Mouse (Mus musculus): ENCODE measurements around the gene Ttc41.
A peak's percentile ranks its signal among the peaks of the same experiment; 100 is the strongest.

Gene Ttc41

DNA sequence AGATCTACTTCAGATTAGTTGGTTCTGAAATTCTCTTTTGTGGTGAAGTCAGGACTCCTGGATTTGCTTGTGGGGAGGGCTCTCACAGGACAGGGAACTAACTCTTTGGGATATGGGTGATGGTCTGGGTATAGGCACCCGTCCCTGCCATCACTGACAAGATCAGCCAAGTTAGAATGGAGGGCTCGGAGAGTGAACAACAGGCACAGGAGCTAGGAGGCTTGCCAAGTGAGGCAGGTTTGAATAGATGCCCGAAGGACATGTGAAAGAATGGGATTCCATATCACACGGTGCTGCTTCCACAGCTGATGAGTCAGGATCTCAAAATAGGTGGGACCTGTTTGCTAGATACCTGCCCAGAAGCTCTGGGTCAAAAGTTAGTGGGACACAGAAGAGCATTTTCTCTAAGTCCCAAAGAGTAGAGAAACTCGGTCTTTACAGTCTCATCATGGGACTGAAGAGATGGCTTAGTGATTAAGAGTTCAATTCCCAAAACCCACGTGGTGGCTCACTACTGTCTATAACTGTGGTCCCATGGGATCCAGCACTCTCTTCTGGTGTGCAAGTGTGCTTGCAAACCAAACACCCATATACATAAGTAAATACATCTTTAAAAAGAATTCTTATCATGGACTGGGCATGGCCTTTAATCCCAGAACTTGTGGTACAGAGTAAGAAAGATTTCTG is 50.3 kb downstream of the Ttc41 start:
- DNase-seq (ENCODE audit: low spot score in 2 of 2), result no peak

DNA sequence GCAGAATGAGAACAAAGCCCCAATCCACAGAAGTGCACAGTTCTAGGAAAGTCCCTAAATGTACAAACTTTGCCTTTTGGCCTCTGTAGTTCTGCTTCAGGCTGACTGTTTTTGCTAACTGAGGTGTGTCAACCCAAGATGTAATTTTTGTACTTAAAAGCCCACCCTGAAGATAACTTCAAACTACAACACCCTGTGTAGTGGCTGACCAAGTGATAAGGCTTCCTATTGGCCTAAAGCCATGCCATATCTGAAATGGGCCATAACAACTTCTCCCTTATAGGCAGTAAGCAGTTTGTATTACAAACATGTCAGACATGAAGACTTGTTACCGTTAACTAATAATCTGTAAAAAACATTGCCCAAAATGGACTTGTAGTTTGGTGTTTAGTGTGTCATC is 52.1 kb downstream of the Ttc41 start:
- DNase-seq (ENCODE audit: low spot score in 2 of 2), result no peak

DNA sequence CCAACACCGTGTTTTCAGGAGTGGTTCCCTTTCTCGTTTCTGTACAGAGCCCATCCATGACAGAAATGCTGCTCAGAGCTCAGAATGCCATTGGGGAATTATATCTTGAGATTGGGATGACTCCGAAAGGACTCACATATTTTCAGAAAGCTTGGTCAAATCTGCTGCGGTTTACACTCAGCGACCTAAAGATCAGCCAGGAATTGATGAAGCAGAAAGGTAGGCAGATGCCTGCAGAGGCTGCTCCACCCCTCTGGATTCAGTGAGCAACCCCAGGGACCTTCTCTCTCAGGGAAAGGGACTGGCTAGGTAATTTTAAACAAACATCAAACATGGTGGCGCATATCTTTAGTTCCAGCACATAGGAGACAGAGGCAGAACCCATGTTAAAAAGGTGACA is 52.6 kb downstream of the Ttc41 start:
- DNase-seq (ENCODE audit: low spot score in 2 of 2), result no peak

DNA sequence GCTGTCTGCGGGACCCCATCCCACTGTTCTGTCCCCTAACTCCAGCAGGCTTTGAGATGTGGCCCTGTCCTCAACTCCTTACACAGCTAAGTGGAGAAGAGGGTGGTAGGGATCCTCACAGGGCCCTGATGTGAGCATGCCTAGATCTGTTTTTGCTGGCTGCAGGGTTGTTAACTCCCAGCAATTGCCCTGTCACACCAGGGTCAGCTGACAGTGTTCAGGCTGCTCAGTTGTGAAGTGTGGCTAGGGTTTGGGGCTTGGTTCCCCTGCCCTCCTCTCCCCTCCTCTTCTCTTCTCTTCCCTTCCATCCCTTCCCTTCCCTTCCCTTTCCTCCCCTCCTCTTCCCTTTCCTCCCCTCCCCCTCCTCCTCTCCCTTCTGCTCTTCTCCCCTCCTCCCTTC is 55.6 kb downstream of the Ttc41 start:
- DNase-seq (ENCODE audit: low spot score in 2 of 2), result no peak

DNA sequence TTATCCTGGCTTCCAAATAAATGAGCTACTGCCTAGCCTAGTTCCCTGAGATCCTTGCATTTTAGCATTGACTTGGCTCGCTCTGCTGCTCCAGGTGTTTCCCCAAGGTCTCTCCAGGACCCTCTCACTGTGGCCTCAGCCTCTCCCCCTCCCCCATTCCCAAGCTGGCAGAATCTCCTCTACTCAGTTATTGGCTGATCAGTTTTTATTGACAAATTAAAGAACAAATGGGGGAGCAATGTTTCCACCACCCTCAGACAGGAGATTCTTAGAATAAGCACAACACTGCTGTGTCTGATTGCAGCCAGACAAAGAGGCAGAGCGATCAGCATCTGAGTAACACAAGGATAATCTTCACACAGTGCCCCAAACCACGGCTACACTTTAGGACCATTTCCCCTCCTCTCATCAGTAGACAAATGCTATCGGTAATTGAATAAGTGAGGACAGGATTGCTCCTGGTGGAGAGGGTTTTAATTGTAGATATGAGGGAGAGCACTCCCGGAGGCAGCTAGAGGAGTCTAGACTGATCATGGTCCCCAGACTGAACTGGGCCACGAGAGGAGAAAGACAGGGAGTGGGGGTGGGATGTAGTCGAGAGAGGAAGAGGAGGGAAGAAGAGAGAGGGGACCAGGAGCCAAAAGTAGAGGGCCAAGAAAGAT is 56.2 kb downstream of the Ttc41 start:
- DNase-seq (ENCODE audit: low spot score in 2 of 2), result no peak

DNA sequence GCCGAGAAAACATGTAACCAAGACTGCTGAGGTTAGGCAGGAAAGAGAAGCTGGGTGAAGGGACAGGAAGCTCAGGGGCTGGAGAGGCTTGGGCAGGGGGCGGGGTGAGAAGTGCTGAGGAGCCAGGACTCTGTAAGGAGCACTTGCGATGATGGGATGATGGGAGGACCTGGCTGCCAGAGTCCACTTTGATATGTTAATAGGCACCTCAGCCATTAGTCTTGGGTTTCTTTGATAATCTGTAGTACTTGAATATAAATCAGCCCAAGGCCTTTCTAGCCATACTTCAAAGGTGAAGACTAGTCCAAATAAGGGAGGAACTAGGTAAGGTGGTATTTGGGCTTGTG is 56.7 kb downstream of the Ttc41 start:
- no peak for DNase-seq (ENCODE audit: low spot score in 2 of 2)

DNA sequence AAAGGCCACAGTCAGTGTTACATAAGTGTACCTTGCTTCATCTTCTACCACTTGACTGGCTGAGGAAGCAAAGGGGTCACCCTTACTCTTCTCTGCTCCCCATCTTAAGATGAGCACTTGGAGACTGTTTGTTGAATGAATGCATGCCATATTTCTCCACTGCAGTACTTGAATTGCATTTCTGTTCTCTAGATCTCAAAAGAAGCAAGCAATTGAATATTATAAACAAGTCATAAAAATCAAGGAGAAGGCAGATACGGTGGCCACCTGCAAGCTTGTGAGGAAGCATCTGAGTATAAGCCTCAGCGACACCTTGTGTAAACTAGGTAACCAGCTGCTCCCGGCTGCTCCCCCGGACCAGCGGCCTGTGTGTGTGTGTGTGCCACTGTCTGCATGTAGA is 58.1 kb downstream of the Ttc41 start, which contains the start of gene Gm49358:
Gm49358 (plus strand) TSS at position 301 of the 400 bp plus-strand sequence.
- DNase-seq (ENCODE audit: low spot score in 2 of 2), result no peak

DNA sequence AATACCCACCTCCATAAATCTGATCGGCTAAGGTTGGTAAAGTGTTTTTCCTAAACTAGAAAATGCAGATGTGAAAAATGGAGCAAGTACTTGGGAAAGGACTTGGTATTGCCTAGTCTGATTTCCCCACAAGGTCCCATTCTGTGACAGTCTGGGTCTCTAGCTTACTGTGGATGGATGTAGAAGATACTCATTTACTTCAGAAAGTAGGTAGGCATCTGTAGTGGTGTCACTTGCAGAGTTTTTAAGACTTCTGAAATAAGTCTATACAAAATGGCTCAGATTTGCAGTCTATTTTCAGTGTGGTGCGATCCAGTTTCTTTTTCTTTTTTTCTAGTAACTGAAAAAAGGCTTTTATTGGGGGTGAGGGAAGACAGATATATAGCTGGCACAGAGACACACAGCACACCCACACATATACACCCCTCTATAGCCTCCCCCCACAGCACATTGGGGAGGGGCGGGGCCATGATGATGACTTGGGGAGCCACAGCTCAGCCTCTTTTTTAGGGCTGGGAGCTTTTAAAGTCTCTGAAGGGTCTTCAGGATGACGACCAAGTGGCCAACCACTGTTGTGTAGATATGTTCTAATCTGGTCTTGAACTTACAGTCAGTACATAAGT is 59.8 kb downstream of the Ttc41 start:
- no peak for DNase-seq (ENCODE audit: low spot score in 2 of 2)

DNA sequence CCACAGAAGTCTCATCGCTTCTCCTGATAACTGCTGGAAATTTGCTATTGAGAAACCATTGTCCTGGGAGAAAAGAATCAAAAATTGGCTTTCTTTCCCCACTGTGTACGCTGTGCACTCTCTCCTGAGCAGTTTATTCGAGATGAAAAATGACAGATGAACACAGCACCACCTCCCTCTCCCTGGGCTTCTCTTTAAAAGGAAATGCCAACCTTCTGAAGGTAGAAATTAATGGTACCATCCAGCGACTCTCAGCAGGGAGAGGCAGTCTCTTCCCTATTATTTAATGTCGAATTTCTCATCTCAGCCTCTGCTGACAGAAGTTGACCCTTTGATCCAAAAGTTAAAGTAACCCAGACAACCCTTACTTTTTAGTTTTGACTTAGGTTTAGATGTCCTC is 63.6 kb downstream of the Ttc41 start:
- no peak for DNase-seq (ENCODE audit: low spot score in 2 of 2)

DNA sequence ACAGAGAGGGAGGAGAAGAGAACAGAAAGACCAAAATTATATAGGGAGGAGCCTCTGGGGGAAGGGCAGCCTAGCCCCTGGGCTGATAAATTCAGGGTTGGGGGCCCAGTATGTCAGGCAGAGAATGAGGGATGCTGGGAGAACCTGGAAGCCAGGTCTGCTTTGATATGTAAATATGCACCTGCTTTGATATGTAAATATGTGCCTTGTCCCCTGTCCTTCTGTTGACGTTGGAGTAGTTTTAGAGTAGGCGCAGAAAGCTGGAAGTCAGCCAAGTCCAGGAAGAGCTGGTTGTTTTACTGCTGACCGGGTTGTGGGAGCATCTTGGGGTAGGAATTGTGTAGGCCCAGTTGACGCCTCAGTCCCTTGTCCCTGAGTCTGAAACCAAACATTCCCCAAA is 64.2 kb downstream of the Ttc41 start:
- DNase-seq (ENCODE audit: low spot score in 2 of 2), result no peak

DNA sequence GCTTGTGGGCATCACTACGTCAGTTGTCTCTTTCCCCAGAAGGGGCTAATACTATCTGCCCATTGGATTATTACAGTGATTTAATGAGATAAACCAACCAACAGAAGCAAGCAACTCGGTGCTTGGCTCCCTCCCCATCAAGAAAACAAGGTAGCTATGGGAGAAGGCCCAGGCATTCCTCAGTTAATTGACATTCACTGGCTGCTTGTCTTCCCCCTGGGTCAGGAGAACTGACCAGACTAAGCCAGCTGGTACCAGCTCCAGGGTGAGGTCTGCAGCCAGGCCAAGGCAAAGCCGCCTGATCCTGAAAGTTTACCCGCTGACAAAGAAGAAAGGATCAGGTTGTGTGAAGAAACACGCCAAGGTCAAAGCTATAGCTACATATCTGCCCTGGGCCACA is 66.1 kb downstream of the Ttc41 start:
- DNase-seq (ENCODE audit: low spot score in 2 of 2), result no peak

DNA sequence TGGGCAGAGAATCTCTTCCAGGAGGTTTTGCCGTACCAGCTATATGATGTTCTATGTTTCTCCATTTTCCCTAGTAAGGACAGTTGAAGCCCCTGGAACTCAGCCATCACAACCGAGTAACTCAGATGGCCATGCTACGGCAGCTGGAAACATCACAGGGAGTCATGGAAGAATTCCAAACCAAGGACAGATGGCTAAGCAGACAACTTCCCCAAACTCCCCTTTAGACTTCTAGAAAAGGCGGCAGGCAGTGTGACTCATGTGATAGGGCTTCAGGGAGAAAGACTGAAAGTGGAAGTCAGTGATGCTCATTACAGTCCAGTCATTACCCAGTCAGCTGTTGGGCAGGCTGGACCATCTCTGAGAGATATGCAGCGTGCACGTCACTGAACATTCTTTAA is 66.6 kb downstream of the Ttc41 start:
- DNase-seq (ENCODE audit: low spot score in 2 of 2), result no peak

DNA sequence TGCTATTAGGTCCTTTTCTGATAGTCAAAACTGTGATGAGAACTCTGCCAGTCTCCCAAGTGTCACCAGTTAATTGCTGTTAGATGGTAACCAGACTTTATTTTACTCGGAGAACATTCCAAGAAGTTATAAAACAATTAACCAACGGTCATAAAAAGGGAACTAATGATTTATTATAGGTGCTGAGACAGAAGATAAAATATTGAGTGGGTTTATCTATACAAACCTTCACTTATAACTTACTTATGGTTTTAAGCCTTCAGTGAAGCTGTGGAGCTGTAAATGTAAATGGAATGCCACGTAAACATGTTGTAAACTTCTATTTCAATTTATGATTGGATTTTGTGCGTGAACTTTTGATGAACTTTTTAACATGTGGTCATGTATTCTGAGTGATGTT is 67.7 kb downstream of the Ttc41 start:
- DNase-seq (ENCODE audit: low spot score in 2 of 2), result no peak

DNA sequence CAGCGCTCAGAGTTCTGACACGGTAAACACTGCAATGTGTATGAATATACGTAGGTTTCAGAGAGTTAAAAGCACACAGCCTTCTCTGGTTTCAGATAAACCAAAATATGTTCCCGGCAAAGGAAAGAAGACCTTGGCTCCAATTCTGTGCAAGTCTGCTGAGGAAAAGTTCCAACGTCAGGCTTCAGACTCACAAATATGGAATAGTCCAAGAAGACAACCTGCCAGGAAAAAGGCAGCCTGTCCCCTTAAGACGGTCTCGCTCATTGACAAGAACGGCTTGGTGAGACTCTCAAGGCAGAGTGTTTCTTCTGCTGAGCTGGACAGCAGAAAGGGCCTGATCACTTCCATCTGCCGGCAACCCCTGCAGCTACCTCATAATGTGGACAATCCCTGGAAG is 70.7 kb downstream of the Ttc41 start:
- no peak for DNase-seq (ENCODE audit: low spot score in 2 of 2)

DNA sequence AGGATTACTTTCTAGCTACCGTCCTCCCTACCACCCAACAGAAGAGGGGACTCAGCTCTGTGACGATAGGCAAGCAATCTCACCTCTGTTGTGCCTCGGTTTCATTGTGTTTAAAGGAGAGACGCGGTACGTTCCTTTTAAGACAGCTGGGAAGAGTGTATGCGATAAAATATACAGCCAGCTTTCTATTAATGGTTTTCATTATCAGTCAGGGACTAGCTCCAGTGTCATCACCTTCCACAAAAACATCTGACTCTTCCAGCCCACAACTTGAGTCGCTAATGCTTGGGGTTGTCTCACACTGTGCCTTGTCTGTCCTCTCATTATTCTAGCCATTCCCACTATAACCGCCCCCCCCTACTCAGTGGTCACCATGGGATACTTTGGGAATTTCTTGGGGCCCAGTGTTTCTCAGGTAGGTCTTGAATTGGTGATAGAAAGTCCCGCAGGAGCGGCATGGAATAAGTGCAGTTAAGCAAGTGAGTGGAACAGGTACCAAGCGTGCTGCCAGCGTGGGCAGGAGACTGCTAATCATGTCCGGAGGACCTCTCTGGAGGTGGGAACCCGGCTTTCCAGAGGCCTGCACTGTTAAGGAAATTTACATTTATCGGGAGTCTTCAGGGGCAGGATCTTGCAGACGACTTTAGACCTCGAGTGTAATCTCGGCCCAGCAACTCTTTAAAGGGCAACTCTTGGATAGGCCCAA is 72.2 kb downstream of the Ttc41 start:
- DNase-seq (ENCODE audit: low spot score in 2 of 2), result no peak

DNA sequence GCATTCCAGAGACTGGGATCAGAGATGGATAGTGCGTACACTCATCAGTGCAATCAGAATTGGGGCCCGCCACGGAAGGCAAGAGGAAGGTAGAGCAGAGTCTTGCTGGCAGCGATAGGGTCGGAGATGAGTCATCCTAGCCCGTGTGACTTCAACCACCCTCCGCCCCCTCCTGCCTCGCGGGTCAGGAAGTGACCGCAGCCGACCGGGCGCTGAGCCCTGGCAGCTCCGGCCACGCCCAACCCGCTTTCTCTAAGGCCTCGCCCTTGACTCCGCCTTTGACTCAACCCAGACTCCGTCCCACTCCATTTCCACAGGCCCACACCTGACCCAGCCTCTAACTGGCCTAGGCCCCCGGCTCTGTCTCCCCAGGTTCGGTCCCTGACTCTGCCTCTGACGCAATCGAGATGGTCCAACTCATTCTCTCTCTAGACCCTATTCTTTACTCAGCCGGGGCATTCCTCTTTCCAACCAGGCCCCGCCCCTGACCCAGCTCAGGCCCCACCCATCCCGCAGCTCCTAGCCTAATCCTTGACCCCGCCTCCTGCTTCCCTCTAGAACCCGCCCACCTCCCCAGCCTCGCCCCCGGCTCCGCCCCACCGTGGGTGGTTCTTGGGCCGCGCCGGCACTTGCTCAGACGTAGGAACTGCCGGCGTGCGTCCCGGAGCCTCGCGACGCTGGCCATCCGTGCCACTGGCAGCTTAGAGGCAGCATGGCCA is 72.9 kb downstream of the Ttc41 start, which contains the start of gene Nt5dc3:
Nt5dc3 (plus strand) TSS at position 608 of the 719 bp plus-strand sequence.
- peak; percentile 95 for DNase-seq (ENCODE audit: low spot score in 2 of 2)

DNA sequence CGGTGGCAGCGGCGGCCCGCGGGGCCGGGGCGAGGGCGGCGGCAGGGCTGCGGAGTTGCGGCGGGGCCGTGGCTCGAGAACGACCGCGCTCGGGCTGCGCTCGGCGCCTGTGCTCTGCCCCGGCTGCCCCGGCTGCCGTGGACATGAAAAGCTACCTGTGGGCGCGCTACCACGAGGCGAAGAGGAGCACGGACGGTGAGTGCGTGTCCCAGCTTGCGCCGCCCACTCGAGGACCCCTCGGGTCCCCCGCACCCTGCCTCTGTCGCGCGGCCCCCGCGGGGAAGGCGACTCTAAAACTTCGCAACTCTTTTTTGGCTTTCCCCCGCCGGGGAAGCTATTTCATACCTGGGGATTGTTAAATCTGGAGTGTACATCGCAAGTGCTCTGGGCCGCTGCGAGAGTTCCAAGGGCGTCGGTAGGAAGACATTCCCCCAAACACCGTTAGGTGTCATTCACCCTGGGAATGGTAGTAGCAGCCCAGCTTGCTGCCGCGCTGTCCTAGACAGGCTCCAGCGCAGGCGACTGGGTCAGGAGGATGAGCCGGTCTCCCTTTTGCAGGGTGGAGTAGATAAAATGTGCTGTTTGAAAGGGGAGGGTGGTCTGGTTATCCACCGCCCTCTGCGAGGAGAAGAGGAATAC is 73.6 kb downstream of the Ttc41 start:
- no peak for DNase-seq (ENCODE audit: low spot score in 2 of 2)

DNA sequence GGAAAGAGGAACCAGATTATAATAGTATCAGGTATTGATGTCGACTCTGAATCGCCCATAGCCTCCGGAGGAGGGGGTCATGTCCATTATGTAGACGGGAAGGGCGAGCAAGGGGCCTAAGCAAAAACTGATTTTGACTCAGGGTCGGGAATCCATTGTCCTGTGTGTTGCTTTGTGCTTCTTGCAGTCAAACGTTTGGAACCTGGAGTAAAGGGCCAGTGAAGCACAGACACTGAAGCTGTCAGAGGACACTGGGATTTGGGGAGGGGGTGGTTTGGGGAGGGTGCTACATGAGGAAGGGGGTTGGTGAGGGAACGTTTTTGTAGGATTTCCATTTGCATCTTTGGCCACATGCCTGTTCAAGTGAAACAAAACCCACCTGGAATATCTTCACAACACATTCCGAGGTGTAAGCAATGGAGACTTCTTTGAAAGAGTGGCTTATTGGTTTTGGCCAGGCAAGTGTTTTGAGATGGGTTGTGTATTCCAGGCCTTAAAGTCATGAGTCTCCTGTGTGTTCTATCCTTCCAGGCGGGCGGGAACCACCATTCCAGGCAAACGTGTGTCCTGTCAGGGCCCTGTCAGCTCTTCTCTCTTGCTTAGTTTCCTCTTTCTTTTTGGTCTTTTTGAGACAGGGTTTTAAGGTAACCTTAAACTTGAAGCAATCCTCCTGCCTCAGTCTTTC is 74.3 kb downstream of the Ttc41 start:
- no peak for DNase-seq (ENCODE audit: low spot score in 2 of 2)

DNA sequence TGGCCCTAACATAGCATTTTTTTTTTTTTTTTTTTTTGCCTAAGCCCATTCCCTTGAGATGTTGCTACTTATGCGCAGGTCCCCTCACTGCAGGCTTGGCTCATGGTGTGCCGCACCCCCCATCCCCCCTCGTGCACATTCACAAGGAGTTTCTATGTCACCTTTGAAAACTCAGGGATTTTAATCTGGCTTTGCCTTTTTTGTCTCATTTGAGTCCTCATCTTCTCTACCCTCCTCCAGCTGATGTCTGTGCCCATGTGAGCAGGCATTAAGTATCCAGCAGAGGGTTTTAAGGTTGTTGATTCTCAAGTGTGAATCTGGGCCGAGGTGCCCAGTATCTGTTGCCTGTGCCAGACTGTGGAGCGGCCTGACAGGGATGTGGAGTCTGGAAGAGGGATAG is 76.0 kb downstream of the Ttc41 start:
- no peak for DNase-seq (ENCODE audit: low spot score in 2 of 2)

DNA sequence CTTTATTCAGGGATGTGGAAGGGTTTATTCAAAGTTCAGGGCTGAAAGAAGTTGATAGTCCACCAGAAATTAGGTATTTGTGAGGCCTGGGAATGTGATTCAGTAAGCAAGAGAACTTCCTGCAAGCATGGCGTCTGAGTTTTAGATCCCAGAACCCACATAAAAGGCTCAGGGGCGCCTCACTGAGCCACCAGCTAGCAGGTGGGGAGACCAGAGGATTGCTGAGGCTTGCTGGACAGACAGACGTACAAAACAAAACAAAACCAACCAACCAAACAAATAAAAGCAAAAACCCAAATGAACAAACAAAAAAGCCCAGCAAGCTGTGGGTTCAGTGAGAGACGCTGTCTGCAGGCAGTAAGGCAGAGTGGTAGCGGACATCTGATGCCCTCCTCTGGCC is 77.0 kb downstream of the Ttc41 start:
- DNase-seq (ENCODE audit: low spot score in 2 of 2), result no peak

DNA sequence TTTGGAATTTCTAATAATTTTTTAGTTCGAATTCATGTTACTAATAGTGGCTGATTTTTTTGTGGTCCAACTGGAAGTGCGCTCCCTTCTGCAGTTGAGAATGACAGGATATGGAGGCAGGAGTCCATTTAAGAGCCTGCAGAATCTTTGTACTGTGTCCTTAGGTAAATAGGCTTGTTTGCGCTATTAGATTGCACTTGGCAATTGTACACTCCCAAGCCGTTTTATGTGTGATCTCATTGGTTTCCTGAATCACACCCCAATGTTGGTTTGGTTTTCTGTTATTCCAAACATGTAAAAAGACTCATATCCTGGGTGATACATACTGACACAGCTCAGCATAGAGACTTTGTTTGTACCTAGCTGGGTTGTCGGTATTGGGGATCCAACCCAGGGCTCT is 78.0 kb downstream of the Ttc41 start:
- no peak for DNase-seq (ENCODE audit: low spot score in 2 of 2)
